Comparison of ENCODE assay signal across 9 mouse cellular contexts in genomic region chr6:134402914-134403683, GRCm38 (mm10). TPM values are rescaled to one million over a fixed set of nuclear protein-coding genes. Genes with fewer than 3 reads are reported as not detected.
DNase-seq lines count a peak whose midpoint lies in the region; ATAC-seq and TF ChIP-seq lines count a peak whose summit lies in the region.
"Had no signal": no experiment of that assay in that cellular context is flagged by ENCODE, and none has a peak within 500 bp of the region (broad histone marks: within the 10 kb centered on the region; RNA-seq: fewer than 3 reads in every experiment).

No protein-coding gene starts in this region.

- peak; percentile 95 for ATAC-seq in common myeloid progenitor, adult 5-6 weeks (replicated peaks; ENCODE audit: low read depth, poor library complexity, severe bottlenecking)
- ATAC-seq in monocyte, adult 5-6 weeks (replicated peaks; ENCODE audit: insufficient number of reproducible peaks, low FRiP score, low TSS enrichment, poor library complexity, severe bottlenecking) = no peak

- TF ChIP-seq CTCF in ES-Bruce4 (IDR thresholded peaks at IDR 0.05; ENCODE audit: low read depth, low read length) = peak; percentile 73
- peak; percentile 79 for TF ChIP-seq CTCF in lung, adult 2 months (IDR thresholded peaks at IDR 0.05; ENCODE audit: insufficient read depth, low read length)

- H3K4me1 ChIP-seq in ES-Bruce4 (ENCODE audit: control insufficient read depth, insufficient read depth, low read length) = peaks cover 4% of the 10 kb centered on the region
- no peaks in the 10 kb centered on the region for H3K4me1 ChIP-seq in heart, embryonic 10.5 days
- H3K4me1 ChIP-seq in lung, adult 2 months (ENCODE audit: control insufficient read depth, insufficient read depth, low read length) = no peaks in the 10 kb centered on the region; the same call in 1 of the 2 replicates

- 38% methylated on average over 16 of the region's 16 CpGs for WGBS in heart, embryonic 10.5 days
- WGBS in lung, adult 2 months = 36% methylated on average over 16 of the region's 16 CpGs

- no peak for TF ChIP-seq POLR2A in ES-Bruce4 (IDR thresholded peaks at IDR 0.05; ENCODE audit: insufficient read depth, low read length)
- TF ChIP-seq POLR2A in lung, adult 2 months (IDR thresholded peaks at IDR 0.05; ENCODE audit: borderline replicate concordance, extremely low read depth, low read depth, low read length) = no peak

- DNase-seq in 416B (ENCODE audit: low read depth) = peak; percentile 94
- DNase-seq in heart, embryonic 10.5 days (ENCODE audit: low spot score) = peak; percentile 63
- peak; percentile 82 to 83 for DNase-seq in kidney, postnatal 4 days
- peak; percentile 54 for DNase-seq in lung, adult 2 months
- peak; percentile 64 to 80 for DNase-seq in right cerebral cortex, adult 2 months (ENCODE audit: low spot score in 2 of 2)

- H3K9me3 ChIP-seq in ES-Bruce4 (replicated peaks; ENCODE audit: control insufficient read depth, insufficient read depth, low read length, poor library complexity, severe bottlenecking) = no peaks in the 10 kb centered on the region
- H3K9me3 ChIP-seq in heart, embryonic 10.5 days = no peaks in the 10 kb centered on the region

- H3K4me3 ChIP-seq in ES-Bruce4 (ENCODE audit: low read depth, low read length) = no peak overlapping the region
- no peak overlapping the region for H3K4me3 ChIP-seq in heart, embryonic 10.5 days
- no peak overlapping the region for H3K4me3 ChIP-seq in lung, adult 2 months (replicated peaks; ENCODE audit: extremely low read depth, low read depth, low read length)

- H3K36me3 ChIP-seq in ES-Bruce4 (ENCODE audit: control insufficient read depth, insufficient read depth, low read length, poor library complexity, severe bottlenecking) = no peaks in the 10 kb centered on the region
- no peaks in the 10 kb centered on the region for H3K36me3 ChIP-seq in heart, embryonic 10.5 days

- no peak overlapping the region for H3K9ac ChIP-seq in ES-Bruce4 (ENCODE audit: low read depth, poor library complexity, severe bottlenecking)

- no peak for TF ChIP-seq EP300 in ES-Bruce4 (IDR thresholded peaks at IDR 0.05; ENCODE audit: insufficient read depth, low read depth, low read length)

- no peaks in the 10 kb centered on the region for H3K27me3 ChIP-seq in ES-Bruce4 (ENCODE audit: control insufficient read depth, insufficient read depth, low read length, poor library complexity, severe bottlenecking)
- no peaks in the 10 kb centered on the region for H3K27me3 ChIP-seq in heart, embryonic 10.5 days (ENCODE audit: insufficient read depth, poor library complexity, severe bottlenecking)

- H3K27ac ChIP-seq in ES-Bruce4 (ENCODE audit: insufficient read depth, low read length) = no peak overlapping the region
- H3K27ac ChIP-seq in heart, embryonic 10.5 days = no peak overlapping the region

RNA-seq across cellular contexts. Expression of gene Bcl2l14, which starts 7.0 kb away (rescaled TPM):
- 0.90 and 1.2 TPM in 2 replicates for polyA plus RNA-seq in ES-Bruce4 (2011; ENCODE audit: insufficient read depth, insufficient read length, low read depth, missing spikeins)
- total RNA-seq in common myeloid progenitor, adult 5-6 weeks (2017) = 0.78 and 3.0 TPM in 2 replicates
- 0.09 and 0.33 TPM in 2 replicates for polyA plus RNA-seq in heart, embryonic 10.5 days (2016; fragmentation: Nextera tagmentation; extraction: Ambion mirVana)
- 0.81 and 1.2 TPM in 2 replicates for polyA plus RNA-seq in lung, adult 2 months (2012; rRNA removed)
- total RNA-seq in monocyte, adult 5-6 weeks (2017) = 0.57 to 2.3 TPM (median 1.7 TPM) in 3 replicates
- total RNA-seq: layer of hippocampus, adult 18-20 months had no signal
